Mouse (Mus musculus) splenic B cell, adult 2 months (primary cell): ENCODE results near the gene Ntn1.

Source experiments
- DNase-seq: peaks from one replicate; pipeline ENCODE4 v3.0.0-alpha.2; 2011; ENCODE audit warnings: low read depth, low spot score
- H3K27me3 ChIP-seq: 2 replicates; pipeline ENCODE4 v1.6.1; 2012; ENCODE audit warnings: mild to moderate bottlenecking, low read length, moderate library complexity, mixed read lengths; ENCODE audit not compliant: control insufficient read depth, poor library complexity, insufficient read depth, severe bottlenecking
- H3K36me3 ChIP-seq: 2 replicates; pipeline ENCODE4 v1.6.1; 2012; ENCODE audit warnings: mild to moderate bottlenecking, low read length, moderate library complexity, mixed read lengths; ENCODE audit not compliant: control insufficient read depth, poor library complexity, insufficient read depth, severe bottlenecking

Ntn1 gene

DNA sequence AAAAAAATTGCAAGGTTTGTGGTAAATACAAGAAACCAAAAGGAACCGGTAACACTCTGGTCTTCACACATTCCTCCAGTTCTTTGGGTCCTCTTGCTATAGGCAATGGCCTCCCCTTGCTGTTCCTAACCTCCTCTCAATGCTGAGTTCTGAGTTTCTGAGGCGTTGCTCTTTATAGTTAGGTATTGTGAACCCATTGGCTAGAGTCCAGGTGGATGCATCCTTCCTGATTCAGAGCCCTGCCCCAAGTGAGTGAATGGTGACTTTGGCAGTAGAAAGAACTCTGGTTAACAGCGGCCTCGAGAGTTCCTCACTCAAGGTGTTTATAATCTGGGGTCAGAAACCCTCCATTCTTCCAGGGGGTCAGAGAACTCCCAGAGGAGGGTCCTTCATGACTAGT, 5.9 kb downstream of the Ntn1 start:
- H3K27me3 ChIP-seq: no peaks in the 10 kb centered on the region; the same call in 1 of the 2 replicates
- no peaks in the 10 kb centered on the region for H3K36me3 ChIP-seq
- no peak for DNase-seq

DNA sequence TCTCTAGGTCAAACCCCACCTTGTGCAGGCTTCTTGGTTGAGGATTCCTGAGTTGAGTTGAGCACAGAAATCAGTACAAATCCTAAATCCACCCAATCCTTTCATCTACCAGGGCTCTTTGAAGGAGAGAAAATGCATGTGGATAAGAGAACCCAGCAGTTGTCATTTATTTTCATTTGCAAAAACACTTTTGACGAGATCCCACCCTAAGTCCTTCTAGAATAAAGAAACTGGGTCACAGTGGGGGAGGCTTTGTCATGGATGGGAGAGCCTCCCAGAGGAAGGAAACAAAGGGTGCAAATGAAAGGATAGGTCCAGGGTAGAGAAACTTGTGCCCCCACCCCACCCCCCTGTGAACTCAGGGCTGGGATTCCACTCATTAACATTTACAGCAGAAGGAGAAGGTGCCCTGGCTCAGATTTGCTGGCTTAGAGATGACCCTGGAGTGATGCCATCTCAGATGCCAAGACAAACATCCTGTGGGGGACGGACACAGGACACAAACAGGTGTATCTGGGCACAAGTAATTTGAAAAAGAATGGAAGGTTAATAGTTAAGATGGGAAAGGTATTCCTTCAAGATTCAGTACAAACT, 6.6 kb downstream of the Ntn1 start:
- H3K27me3 ChIP-seq: peaks cover 2% of the 10 kb centered on the region; the same call in 1 of the 2 replicates
- no peak for DNase-seq
- no peaks in the 10 kb centered on the region for H3K36me3 ChIP-seq

DNA sequence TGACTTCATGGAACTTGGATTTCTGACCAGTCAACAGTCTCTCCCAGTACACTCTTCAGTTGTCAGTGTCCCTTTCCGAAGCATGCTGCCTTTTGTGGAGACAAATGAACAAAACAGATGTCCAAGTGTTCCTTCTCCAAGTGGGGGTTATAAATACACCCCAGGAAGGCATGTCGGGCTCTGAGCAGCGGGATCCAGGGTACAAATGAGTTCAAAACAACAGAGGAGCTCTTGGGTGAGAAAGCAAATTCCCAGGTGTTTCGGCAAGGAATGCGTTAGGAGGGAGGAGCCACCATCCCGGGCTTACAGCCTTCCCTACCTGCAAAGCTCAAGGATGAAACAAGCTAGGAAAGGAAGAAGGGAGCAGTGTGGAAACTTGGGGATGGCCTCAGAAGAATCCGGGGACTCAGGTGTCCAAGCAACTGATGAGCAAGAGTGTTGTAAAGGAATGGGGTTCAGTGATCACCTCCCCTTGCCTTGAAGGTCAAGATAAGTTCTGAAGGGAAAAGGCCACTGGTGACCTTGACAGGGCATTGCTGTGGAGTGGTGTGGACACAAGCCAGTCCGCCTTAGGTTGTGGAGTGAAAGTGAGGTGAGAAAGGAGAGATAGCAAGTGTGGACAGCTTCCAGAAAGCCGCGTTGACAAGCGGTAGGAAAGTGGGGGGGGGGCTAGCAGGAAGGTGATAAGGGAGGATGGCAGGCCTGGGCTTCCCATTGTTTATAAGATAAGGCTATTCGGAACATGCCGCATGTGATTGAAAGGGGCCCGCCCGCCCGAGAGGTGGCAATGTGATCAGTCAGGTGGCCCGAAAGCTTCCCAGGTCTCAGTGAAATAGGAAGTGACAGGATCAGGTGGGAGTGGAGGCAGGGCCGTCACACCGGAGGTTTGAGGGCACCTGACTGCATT, 10.0 kb downstream of the Ntn1 start:
- DNase-seq: no peak
- Histone ChIP-seq H3K36me3 (no peaks in the 10 kb centered on the region), H3K27me3 (peaks cover 2% of the 10 kb centered on the region; the same call in 1 of the 2 replicates)

DNA sequence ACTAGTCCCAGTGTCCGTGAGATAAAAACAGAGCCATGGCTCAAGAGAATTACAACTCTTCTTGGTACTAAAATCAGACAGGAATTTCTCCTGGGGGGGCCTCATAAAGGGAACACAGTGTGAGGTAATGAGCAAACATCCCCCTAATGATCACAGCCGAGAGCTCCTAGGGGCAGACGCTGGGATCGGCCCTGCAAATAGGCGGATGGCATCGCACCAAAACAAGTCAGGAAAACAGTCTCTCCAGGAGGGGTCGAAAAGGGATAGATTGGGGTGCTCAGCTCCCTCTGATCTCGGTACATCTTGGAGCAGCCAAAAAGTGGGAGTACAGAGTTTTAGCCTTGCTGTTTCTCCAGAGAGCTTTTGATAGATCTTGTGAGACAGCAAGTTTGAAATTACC, 11.0 kb downstream of the Ntn1 start:
- no peak for DNase-seq
- H3K27me3 ChIP-seq: peaks cover 5% of the 10 kb centered on the region
- no peaks in the 10 kb centered on the region for H3K36me3 ChIP-seq

DNA sequence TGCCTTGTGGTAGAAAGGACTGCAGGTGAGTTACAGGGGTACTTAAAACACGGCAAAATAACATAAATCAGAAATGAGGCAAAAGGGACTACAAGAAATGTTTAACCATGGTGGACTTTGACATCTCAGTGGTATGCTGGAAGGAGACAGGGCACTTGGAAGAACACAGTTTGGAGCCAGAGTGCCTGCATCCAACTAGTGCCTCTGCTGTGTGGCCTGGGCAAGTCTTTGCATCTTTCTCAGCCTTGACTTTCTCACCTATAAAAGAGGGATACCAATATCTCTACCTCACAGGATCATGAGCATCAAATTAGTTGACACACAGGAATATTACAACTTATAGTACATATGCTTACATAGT, 12.0 kb downstream of the Ntn1 start:
- DNase-seq: no peak
- H3K27me3 ChIP-seq: peaks cover 5% of the 10 kb centered on the region
- H3K36me3 ChIP-seq: no peaks in the 10 kb centered on the region

DNA sequence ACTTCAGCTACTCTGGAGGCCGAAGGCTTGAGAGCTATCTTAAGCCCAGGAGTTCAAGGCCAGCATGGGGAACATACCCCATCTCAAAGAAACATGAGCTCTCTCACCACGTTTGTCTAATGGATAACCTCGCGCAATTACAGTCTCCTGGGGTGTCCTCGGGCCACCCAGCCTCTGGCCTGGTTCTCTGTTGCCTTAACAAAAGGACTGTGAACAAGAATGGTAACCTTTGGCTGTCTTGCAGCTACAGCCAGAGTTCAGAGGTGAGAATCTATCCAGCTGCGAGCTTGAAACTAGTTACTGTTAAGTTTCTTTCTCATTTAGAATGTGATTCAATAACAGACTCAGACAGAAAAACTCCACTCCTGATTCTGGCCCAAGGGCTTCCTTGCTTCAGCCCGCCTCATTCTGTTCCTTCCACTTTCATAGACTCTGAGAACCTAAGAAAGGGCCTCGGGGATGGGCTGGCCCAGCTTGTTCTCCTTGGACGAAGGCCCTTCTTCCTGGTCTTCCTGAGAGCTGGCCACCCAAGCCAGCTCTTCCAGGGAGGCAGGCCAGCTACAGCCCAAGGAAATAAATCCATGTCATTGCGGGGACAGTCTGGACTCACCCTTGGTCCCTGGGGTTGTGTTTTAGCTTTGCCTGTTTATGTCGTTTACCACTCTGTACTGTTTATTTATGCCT, 12.5 kb downstream of the Ntn1 start:
- no peak for DNase-seq
- Histone ChIP-seq H3K27me3 (peaks cover 5% of the 10 kb centered on the region), H3K36me3 (no peaks in the 10 kb centered on the region)

DNA sequence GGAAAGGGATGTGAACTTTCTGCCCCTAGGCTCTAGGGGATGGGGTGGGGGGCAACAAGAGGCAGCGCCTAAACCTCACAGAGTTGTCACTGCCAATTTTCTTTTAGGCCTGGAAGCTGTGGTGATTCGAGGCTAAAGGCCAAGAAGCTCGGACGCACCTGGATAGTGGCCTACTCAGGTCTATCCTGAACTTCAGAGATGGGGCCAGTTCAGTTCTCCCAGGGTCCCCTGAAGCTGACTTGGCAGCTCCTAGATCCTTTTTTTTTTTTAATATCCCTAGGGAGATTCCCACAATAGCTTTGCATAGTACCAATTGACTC, 13.2 kb downstream of the Ntn1 start:
- H3K36me3 ChIP-seq: no peaks in the 10 kb centered on the region
- no peak for DNase-seq
- H3K27me3 ChIP-seq: peaks cover 5% of the 10 kb centered on the region

DNA sequence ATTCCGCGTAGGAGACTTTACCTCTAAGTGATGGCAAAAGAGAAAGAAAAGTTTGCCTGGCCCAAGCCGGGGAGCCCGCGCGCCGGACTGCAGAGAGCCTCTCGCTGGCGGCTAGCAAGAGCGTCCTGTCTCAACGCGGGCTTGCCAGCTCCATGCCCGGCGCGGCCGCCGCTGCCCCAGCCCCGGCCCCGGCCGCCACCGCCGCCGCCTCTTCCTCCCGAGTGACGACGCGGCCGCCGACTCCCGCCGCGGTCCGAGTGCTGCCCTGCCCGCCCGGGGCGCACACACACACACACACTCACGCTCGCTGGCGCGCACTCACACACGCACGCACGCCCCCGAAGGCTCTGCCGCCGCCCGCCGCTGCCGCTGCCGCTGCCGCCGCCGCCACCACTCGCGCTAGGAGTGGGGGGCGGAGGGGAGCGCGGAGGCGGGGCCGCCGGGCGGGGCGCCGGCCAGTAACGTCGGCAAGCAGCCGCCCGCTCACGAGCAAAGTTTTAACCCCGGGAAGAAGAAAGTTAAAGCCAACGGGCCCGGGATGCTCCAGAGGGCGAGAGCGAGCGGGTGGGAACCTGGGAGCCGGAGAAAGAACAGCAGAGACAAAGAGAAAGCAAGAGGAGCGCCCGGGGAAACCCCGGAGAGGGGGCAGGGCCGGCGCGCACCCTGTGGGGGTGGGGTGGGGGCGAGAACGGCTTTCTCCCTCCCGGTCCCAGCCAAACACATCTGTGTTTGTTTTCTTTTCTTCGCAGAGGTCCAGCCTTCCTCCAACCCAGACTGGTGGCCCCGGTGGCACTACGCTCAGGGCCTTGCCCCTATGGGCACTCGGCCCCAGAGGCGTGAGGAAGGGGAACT, 13.8 kb downstream of the Ntn1 start:
- no peaks in the 10 kb centered on the region for H3K36me3 ChIP-seq
- peak; percentile 31 for DNase-seq
- H3K27me3 ChIP-seq: peaks cover 5% of the 10 kb centered on the region

DNA sequence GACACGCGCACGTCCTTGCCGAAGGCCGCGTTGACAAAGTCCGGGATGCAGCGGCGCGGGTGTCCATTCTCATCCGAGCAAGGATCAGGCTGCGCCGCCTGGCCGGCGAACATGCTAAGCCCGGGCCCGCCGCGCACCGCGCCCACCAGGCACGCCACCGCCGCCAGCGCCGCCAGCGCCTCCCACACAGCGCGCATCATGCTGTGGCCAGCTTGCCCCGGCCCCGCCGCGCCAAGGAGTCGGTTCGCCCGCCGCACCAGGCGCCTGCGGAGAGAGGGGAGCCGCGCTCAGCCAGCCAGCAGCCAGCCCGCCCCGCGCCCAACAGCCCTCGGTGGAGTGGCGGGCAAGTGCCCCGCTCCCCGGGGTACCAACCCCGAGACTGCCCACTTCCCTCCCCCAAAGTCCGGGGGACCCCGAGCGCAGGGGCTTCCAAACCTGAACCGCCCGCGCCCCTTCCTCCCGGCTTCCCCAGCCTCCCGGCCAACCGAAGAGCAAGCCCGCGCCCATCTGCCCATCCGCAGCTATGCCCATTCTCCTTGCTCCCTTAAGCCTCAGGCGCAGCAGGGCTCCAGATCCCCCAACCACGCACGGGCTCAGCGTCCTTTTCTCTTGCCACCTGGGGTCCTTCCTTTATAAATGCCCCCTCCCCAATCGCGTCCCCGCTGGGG, 14.6 kb downstream of the Ntn1 start:
- Histone ChIP-seq H3K27me3 (peaks cover 5% of the 10 kb centered on the region), H3K36me3 (no peaks in the 10 kb centered on the region)
- no peak for DNase-seq

DNA sequence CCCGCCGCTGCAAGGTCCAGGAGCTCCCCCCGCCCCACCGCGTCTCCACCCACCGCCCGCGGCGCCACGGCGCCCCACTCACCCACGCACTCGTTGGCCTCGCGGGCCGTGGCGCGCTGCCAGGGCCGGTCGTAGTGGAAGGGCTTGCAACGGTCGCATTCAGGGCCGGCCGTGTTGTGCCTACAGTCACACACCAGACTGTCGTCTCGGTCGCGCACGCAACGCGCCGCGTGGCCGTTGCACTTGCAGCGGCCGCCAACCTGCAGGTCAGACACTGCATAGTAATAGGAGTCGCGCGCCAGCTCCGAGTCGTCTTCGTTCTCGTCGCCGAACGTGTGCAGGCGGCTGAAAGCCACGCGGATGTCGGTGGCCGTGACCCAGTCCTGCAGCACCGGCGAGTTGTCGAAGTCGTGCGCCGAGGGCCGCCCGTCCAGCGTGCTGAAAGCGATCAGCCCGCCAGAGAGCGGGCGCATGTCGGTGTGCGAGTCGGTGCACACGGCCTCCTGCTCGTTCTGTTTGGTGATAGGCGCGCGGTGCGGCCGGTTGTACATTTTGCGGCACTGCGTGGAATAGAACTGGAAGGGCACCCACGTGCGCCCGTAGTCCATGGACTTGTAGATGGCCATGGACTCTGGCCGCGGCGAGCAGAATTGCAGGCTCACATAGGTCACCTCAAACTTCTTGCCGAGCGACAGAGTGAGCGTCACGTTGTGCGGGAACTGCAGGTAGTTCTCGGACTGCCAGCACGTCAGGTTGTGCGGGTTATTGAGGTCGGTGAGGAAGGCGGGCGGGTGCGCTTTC, 15.4 kb downstream of the Ntn1 start:
- Histone ChIP-seq H3K27me3 (peaks cover 5% of the 10 kb centered on the region), H3K36me3 (no peaks in the 10 kb centered on the region)
- DNase-seq: peak; percentile 26

DNA sequence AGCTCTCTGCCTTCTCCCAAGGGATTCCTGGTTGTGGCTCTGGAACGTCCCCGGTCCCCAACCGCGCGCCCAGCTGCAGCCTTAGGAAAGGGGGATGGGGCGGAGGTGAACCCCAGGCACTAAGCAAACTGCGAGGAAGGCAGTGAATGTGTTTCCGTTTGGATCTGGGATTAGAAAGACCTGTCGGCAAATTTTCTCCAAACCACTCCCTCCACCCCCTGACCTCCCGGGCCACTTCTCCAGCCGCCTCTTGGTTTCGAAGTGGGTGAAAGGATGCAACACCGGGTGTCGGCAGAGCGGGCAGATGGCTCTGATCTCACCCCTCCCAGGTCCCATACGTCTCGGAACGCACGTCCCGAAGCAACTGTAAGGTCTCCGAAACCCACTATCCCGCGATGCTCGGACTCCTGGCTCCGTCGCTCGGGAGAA, 16.0 kb downstream of the Ntn1 start:
- H3K27me3 ChIP-seq: peaks cover 5% of the 10 kb centered on the region
- no peak for DNase-seq
- no peaks in the 10 kb centered on the region for H3K36me3 ChIP-seq

DNA sequence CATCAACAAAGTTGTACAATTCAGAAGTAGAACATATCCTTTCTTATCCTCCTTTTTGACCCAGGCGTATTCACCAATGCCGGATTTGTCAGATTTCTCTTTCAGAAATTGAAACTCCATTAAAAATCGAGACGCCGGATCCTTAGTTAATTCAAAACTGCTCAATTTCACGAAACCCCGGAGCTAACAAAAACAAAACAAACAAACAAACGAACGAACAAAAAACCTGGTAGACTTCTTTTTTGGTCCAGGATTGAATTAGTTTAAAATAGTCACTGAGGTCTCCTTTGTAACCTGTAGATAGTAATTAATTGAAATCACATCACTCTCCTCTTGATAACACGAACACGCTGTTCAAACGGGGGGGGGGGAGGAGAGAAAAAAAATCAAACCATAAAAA, 16.5 kb downstream of the Ntn1 start:
- Histone ChIP-seq H3K27me3 (peaks cover 3% of the 10 kb centered on the region; the same call in 1 of the 2 replicates), H3K36me3 (no peaks in the 10 kb centered on the region)
- no peak for DNase-seq

DNA sequence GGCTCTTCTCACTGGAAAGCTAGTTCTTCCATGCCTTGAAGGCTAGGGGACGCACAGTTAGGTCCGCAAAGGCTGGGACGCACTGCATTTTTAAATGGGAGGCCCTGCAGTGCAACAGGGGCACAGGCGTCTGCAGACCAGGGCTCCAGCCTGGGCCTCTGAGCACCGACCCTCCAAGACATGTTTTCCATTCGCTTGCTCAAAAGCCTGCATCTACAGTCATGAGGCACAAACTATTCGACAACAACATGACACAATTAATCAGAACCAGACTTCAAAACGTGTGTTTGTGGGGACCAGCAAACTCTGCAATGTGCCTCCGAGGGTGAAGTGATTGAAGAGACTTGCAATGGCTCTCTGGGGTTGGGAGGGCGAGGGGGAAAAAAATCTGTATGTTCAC, 17.1 kb downstream of the Ntn1 start:
- H3K27me3 ChIP-seq: peaks cover 3% of the 10 kb centered on the region; the same call in 1 of the 2 replicates
- DNase-seq: no peak
- no peaks in the 10 kb centered on the region for H3K36me3 ChIP-seq
